8 mouse cellular contexts compared by ENCODE assay signal in genomic region chr1:174921298-174921955, GRCm38 (mm10). TPM values are rescaled to one million over a fixed set of nuclear protein-coding genes. Genes with fewer than 3 reads are reported as not detected.
DNase-seq lines count a peak whose midpoint lies in the region; ATAC-seq and TF ChIP-seq lines count a peak whose summit lies in the region.

TSS of gene Grem2 (minus strand) at chr1:174921819.

- peak; percentile 91 for ATAC-seq in kidney, postnatal 0 days (replicated peaks; ENCODE audit: low FRiP score, low read depth)
- peak; percentile 91 for ATAC-seq in embryonic facial prominence, embryonic 15.5 days (ENCODE audit: insufficient number of reproducible peaks, low FRiP score, low TSS enrichment, low read depth)

- WGBS in kidney, postnatal 0 days = 4% methylated on average over 30 of the region's 30 CpGs
- 5% methylated on average over 30 of the region's 30 CpGs for WGBS in embryonic facial prominence, embryonic 15.5 days

- H3K4me2 ChIP-seq in kidney, postnatal 0 days (ENCODE audit: low read length) = peak within 1 kb of the TSS; percentile 65
- H3K4me2 ChIP-seq in embryonic facial prominence, embryonic 15.5 days (replicated peaks) = peak within 1 kb of the TSS; percentile 63

- intact Hi-C loops in heart, postnatal 10 days (cut with DNase I) = no loop called here
- intact Hi-C loops in left cerebral cortex, postnatal 10 days (cut with DNase I) = loop anchor here (5.0 kb wide), 1 partner anchor 324 kb away; no protein-coding TSS in a partner anchor

- no peaks in the 10 kb centered on the region for H3K9me3 ChIP-seq in kidney, postnatal 0 days (replicated peaks; ENCODE audit: low read length)
- no peaks in the 10 kb centered on the region for H3K9me3 ChIP-seq in embryonic facial prominence, embryonic 15.5 days (replicated peaks)

- no peaks in the 10 kb centered on the region for H3K4me1 ChIP-seq in kidney, postnatal 0 days (replicated peaks; ENCODE audit: insufficient read depth, low read length)
- peaks cover 4% of the 10 kb centered on the region; the same call in 1 of the 2 replicates for H3K4me1 ChIP-seq in embryonic facial prominence, embryonic 15.5 days

- peak; percentile 59 for DNase-seq in kidney, postnatal 0 days (ENCODE audit: low spot score)
- no peak for DNase-seq in kidney, adult 18-20 months
- DNase-seq in heart, postnatal 10 days = peak; percentile 3 to 7
- peak; percentile 36 to 67 for DNase-seq in left cerebral cortex, postnatal 10 days (ENCODE audit: extremely low spot score in 1 of 2, low spot score in 2 of 2)
- DNase-seq in lung, postnatal 4 days = peak; percentile 65 to 78
- peak; percentile 71 to 75 for DNase-seq in right cerebral cortex, postnatal 10 days (ENCODE audit: low spot score in 2 of 2)
- no peak for DNase-seq in MN1 (ENCODE audit: low spot score)

- no peak within 1 kb of the TSS for H3K27ac ChIP-seq in kidney, postnatal 0 days
- no peak within 1 kb of the TSS for H3K27ac ChIP-seq in embryonic facial prominence, embryonic 15.5 days (replicated peaks)

- H3K4me3 ChIP-seq in kidney, postnatal 0 days (replicated peaks; ENCODE audit: low read depth, low read length) = peak within 1 kb of the TSS; percentile 32
- H3K4me3 ChIP-seq in embryonic facial prominence, embryonic 15.5 days (replicated peaks) = peak within 1 kb of the TSS; percentile 47

- H3K9ac ChIP-seq in kidney, postnatal 0 days (ENCODE audit: low read depth, low read length) = 0 out of 2 replicates have a peak within 1 kb of the TSS, but pooled peaks have one; percentile 2
- H3K9ac ChIP-seq in embryonic facial prominence, embryonic 15.5 days = no peak within 1 kb of the TSS; the same call in 1 of the 2 replicates

- H3K27me3 ChIP-seq in kidney, postnatal 0 days (ENCODE audit: insufficient read depth, low read length) = peaks cover 3% of the 10 kb centered on the region; the same call in 1 of the 2 replicates
- no peaks in the 10 kb centered on the region for H3K27me3 ChIP-seq in embryonic facial prominence, embryonic 15.5 days

- TF ChIP-seq CTCF in kidney, postnatal 0 days (IDR thresholded peaks at IDR 0.05; ENCODE audit: low read depth) = no peak

- H3K36me3 ChIP-seq in kidney, postnatal 0 days (ENCODE audit: insufficient read depth, low read length) = no peaks in the 10 kb centered on the region
- H3K36me3 ChIP-seq in embryonic facial prominence, embryonic 15.5 days = no peaks in the 10 kb centered on the region

RNA-seq across cellular contexts. Expression of gene Grem2, which starts in this region (rescaled TPM):
- polyA plus RNA-seq in kidney, postnatal 0 days (2015; fragmentation: Nextera tagmentation; extraction: Ambion mirVana) = 0.91 and 1.1 TPM in 2 replicates
- polyA plus RNA-seq in embryonic facial prominence, embryonic 15.5 days (2015; fragmentation: Nextera tagmentation; extraction: Ambion mirVana) = 2.9 and 3.6 TPM in 2 replicates
- total RNA-seq in heart, postnatal 10 days (2021) = under 1 TPM in 1 of 2 experiments, not detected in 1; 0.27 TPM
- 10 to 100 TPM; 25.5 to 27.8 TPM for total RNA-seq in left cerebral cortex, postnatal 10 days (2021)

Comparison
In these comparisons a context has a peak if more than half of its experiments do, and no peak if none do; other contexts are left out.
1. RNA of gene Grem2 (total RNA-seq): 25.5 to 27.8 TPM in left cerebral cortex, postnatal 10 days; 0.27 TPM in heart, postnatal 10 days; every median in the first group is over 10 times any median in the second.
2. DNase-seq: peak in kidney, postnatal 0 days (single experiment), left cerebral cortex, postnatal 10 days (2 of 2), lung, postnatal 4 days (2 of 2) and right cerebral cortex, postnatal 10 days (2 of 2); none in kidney, adult 18-20 months (single experiment) and MN1 (single experiment).
3. Peak in DNase-seq in heart, postnatal 10 days; RNA of the gene not detected or under 1 TPM.